Mouse (Mus musculus) limb, embryonic 14.5 days (tissue): ENCODE results near the gene Tcf12. TPM values are rescaled to one million over a fixed set of nuclear protein-coding genes. Genes with fewer than 3 reads are reported as not detected.

Source experiments
- ATAC-seq: fragments of 200-750 bp; cut with Nextera tagmentation; 2 replicates; pipeline ENCODE4 v1.8.0; 2017; ENCODE audit warnings: low read depth, moderate number of reproducible peaks, moderate TSS enrichment; ENCODE audit not compliant: low FRiP score
- DNase-seq: peaks from one replicate; pipeline ENCODE4 v3.0.0-alpha.2; 2015; ENCODE audit warnings: low spot score
- H3K27ac ChIP-seq: fragments of 300-500 bp; sonication (generic); replicated peaks from 2 replicates; pipeline ENCODE4 v1.5.1; 2014; ENCODE audit warnings: low read depth, mild to moderate bottlenecking, low read length, moderate library complexity, mixed read lengths
- H3K27me3 ChIP-seq: fragments of 300-500 bp; sonication (generic); 2 replicates; pipeline ENCODE4 v1.6.1; 2014; ENCODE audit warnings: low read length, mixed read lengths; ENCODE audit not compliant: control insufficient read depth, insufficient read depth
- H3K36me3 ChIP-seq: fragments of 300-500 bp; sonication (generic); 2 replicates; pipeline ENCODE4 v1.6.1; 2014; ENCODE audit warnings: mild to moderate bottlenecking, low read length, moderate library complexity, mixed read lengths; ENCODE audit not compliant: control insufficient read depth, insufficient read depth
- H3K4me1 ChIP-seq: fragments of 300-500 bp; sonication (generic); 2 replicates; pipeline ENCODE4 v1.6.1; 2014; ENCODE audit warnings: antibody characterized with exemption, low read length, mixed read lengths; ENCODE audit not compliant: control insufficient read depth, insufficient read depth
- H3K4me2 ChIP-seq: fragments of 300-500 bp; sonication (generic); replicated peaks from 2 replicates; pipeline ENCODE4 v1.6.1; 2014; ENCODE audit warnings: low read depth, mild to moderate bottlenecking, low read length, moderate library complexity; ENCODE audit not compliant: severe bottlenecking
- H3K4me3 ChIP-seq: fragments of 300-500 bp; sonication (generic); replicated peaks from 2 replicates; pipeline ENCODE4 v1.5.1; 2014; ENCODE audit warnings: low read length
- H3K9ac ChIP-seq: fragments of 300-500 bp; sonication (generic); 2 replicates; pipeline ENCODE4 v1.6.1; 2014; ENCODE audit warnings: mild to moderate bottlenecking, low read depth, low read length, moderate library complexity; ENCODE audit not compliant: severe bottlenecking
- H3K9me3 ChIP-seq: fragments of 300-500 bp; sonication (generic); 2 replicates; pipeline ENCODE4 v1.6.1; 2016; ENCODE audit warnings: low read length; ENCODE audit not compliant: control insufficient read depth
- POLR2A ChIP-seq: fragments of 200-500 bp; IDR thresholded peaks from 2 replicates; pipeline ENCODE4 v1.8.0; 2012; ENCODE audit warnings: inconsistent platforms, mild to moderate bottlenecking, moderate library complexity, borderline replicate concordance; ENCODE audit not compliant: insufficient read depth, insufficient read length; ENCODE audit errors: extremely low read depth
- WGBS: fragments of 180-500 bp; shearing (Covaris S2); extraction: QIAGEN DNeasy Blood & Tissue Kit; methylation state at CpG from one replicate; pipeline ENCODE4 v1.1.7; 2014; 5-methylcytosine and 5-hydroxymethylcytosine counted together
- polyA plus RNA-seq, 2 experiments: library from polyadenylated mRNA; depleted of rRNA in 1 of 2; stranded (reverse) in 1 of 2; unstranded in 1 of 2; fragments of >200 nt; fragmentation: Nextera tagmentation in 1 of 2; extraction: Ambion mirVana in 1 of 2; gene quantifications; 2 replicates each; pipeline versions ENCODE4 v1.2.1 to v1.2.3; 2012 to 2014

The Tcf12 gene
- polyA plus RNA-seq, 2 experiments = 111 to 158 TPM

- Histone ChIP-seq H3K4me1 (peaks cover 7% of the 10 kb centered on the region; the same call in 1 of the 2 replicates), H3K36me3 (no peaks in the 10 kb centered on the region), H3K4me2 (no peak overlapping the region), H3K27ac (no peak overlapping the region), H3K27me3 (no peaks in the 10 kb centered on the region), H3K4me3 (no peak overlapping the region), H3K9me3 (no peaks in the 10 kb centered on the region), H3K9ac (no peak overlapping the region)
- WGBS = 71% methylated on average over 1 of the region's 1 CpGs
- TF ChIP-seq POLR2A = no peak
- ATAC-seq (no peak), DNase-seq (no peak)
Observed at GRCm38 (mm10) chr9:71989663-71990062, 122.0 kb downstream of the Tcf12 start.

GRCm38 (mm10) chr9:71986716-71987115 is 125.0 kb downstream of the Tcf12 start:
- WGBS = 100% methylated on average over 2 of the region's 2 CpGs
- ATAC-seq = no peak
- no peak for TF ChIP-seq POLR2A

GRCm38 (mm10) chr9:71982826-71983225 is 128.8 kb downstream of the Tcf12 start:
- ATAC-seq = no peak
- 0 out of 2 replicates have a peak, but pooled peaks cover 7% of the 10 kb centered on the region for H3K4me1 ChIP-seq
- no peaks in the 10 kb centered on the region for H3K9me3 ChIP-seq
- WGBS = 67% methylated on average over 1 of the region's 1 CpGs
- H3K4me2 ChIP-seq = no peak overlapping the region
- H3K4me3 ChIP-seq = no peak overlapping the region
- H3K9ac ChIP-seq = no peak overlapping the region
- H3K27me3 ChIP-seq = no peaks in the 10 kb centered on the region
- TF ChIP-seq POLR2A = no peak
- DNase-seq = no peak
- no peaks in the 10 kb centered on the region for H3K36me3 ChIP-seq
- H3K27ac ChIP-seq = no peak overlapping the region

More at GRCm38 (mm10) chr9:71986716-71987115, 125.0 kb downstream of the Tcf12 start:
- H3K36me3 ChIP-seq = no peaks in the 10 kb centered on the region
- H3K9me3 ChIP-seq = no peaks in the 10 kb centered on the region
- no peak overlapping the region for H3K27ac ChIP-seq
- no peak overlapping the region for H3K4me3 ChIP-seq
- H3K27me3 ChIP-seq = no peaks in the 10 kb centered on the region
- H3K4me1 ChIP-seq = peaks cover 7% of the 10 kb centered on the region; the same call in 1 of the 2 replicates
- no peak overlapping the region for H3K4me2 ChIP-seq
- H3K9ac ChIP-seq = no peak overlapping the region
- DNase-seq = no peak

- DNase-seq (no peak), ATAC-seq (no peak)
- Histone ChIP-seq H3K9ac (no peak overlapping the region), H3K9me3 (no peaks in the 10 kb centered on the region), H3K4me3 (no peak overlapping the region), H3K27ac (no peak overlapping the region), H3K4me1 (0 out of 2 replicates have a peak, but pooled peaks cover 7% of the 10 kb centered on the region), H3K4me2 (no peak overlapping the region), H3K36me3 (no peaks in the 10 kb centered on the region), H3K27me3 (no peaks in the 10 kb centered on the region)
- WGBS = 92% methylated on average over 3 of the region's 3 CpGs
- no peak for TF ChIP-seq POLR2A
Observed at GRCm38 (mm10) chr9:71981071-71981470, 130.6 kb downstream of the Tcf12 start.

- 0 out of 2 replicates have a peak, but pooled peaks cover 4% of the 10 kb centered on the region for H3K4me1 ChIP-seq
- H3K27ac ChIP-seq = no peak overlapping the region
- no peaks in the 10 kb centered on the region for H3K9me3 ChIP-seq
- H3K4me3 ChIP-seq = no peak overlapping the region
- ATAC-seq (no peak), DNase-seq (no peak)
- H3K4me2 ChIP-seq = no peak overlapping the region
- H3K9ac ChIP-seq = no peak overlapping the region
- no peaks in the 10 kb centered on the region for H3K27me3 ChIP-seq
- WGBS = 46% methylated on average over 2 of the region's 2 CpGs
- no peaks in the 10 kb centered on the region for H3K36me3 ChIP-seq
- TF ChIP-seq POLR2A = no peak
Observed at GRCm38 (mm10) chr9:71980579-71980978, 131.1 kb downstream of the Tcf12 start.

- WGBS = 80% methylated on average over 3 of the region's 3 CpGs
- no peak overlapping the region for H3K27ac ChIP-seq
- no peaks in the 10 kb centered on the region for H3K27me3 ChIP-seq
- no peak overlapping the region for H3K4me2 ChIP-seq
- DNase-seq (no peak), ATAC-seq (no peak)
- peaks cover 12% of the 10 kb centered on the region; the same call in 1 of the 2 replicates for H3K4me1 ChIP-seq
- no peak for TF ChIP-seq POLR2A
- no peak overlapping the region for H3K4me3 ChIP-seq
- H3K9me3 ChIP-seq = no peaks in the 10 kb centered on the region
- no peaks in the 10 kb centered on the region for H3K36me3 ChIP-seq
- H3K9ac ChIP-seq = no peak overlapping the region
Observed at GRCm38 (mm10) chr9:71978886-71979285, 132.8 kb downstream of the Tcf12 start.
